Mouse (Mus musculus): ENCODE results near the gene Rho. TPM values are rescaled to one million over a fixed set of nuclear protein-coding genes. Genes with fewer than 3 reads are reported as not detected.

Rho gene
- polyA plus RNA-seq (2014; fragmentation: Nextera tagmentation; extraction: Ambion mirVana): 0.08 TPM in 1 of 2 replicates, not detected in the other

DNA sequence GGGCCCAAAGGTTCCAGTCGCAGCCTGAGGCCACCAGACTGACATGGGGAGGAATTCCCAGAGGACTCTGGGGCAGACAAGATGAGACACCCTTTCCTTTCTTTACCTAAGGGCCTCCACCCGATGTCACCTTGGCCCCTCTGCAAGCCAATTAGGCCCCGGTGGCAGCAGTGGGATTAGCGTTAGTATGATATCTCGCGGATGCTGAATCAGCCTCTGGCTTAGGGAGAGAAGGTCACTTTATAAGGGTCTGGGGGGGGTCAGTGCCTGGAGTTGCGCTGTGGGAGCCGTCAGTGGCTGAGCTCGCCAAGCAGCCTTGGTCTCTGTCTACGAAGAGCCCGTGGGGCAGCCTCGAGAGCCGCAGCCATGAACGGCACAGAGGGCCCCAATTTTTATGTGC is at the start of gene Rho:
Gene Rho (plus strand): TSS at position 110 of the 400 bp plus-strand sequence.
- no peak for ATAC-seq (ENCODE audit: low FRiP score)
- WGBS: 89% methylated on average over 14 of the region's 14 CpGs

DNA sequence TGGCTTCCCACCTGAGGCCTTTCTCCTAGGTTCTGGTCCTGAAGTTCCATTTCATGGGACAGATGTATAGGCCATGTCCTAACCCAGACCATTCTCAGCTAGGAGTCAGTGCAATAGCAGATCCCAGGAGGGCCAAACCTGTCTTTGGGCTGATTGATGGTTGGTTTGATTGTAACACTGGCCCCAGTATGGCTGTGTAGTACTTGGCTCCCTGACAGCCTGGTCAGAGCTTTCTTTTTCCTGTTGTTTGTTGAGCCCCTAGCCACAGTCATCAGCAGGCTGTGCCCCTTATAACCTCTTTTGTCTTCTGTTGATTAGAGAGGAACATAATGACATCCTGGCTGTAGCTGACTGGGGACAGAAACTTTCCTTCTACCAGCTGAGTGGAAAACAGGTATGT is 47.5 kb upstream of the Rho start:
- DNase-seq (ENCODE audit: low spot score, missing footprints): no peak
- Histone ChIP-seq H3K4me3 (ENCODE audit: low read depth, low read length) (no peak overlapping the region), H3K4me1 (ENCODE audit: control insufficient read depth, insufficient read depth, low read length) (no peaks in the 10 kb centered on the region), H3K36me3 (ENCODE audit: control insufficient read depth, insufficient read depth, low read length) (peaks cover 7% of the 10 kb centered on the region; the same call in 1 of the 2 replicates), H3K27me3 (ENCODE audit: control insufficient read depth, insufficient read depth, low read length) (no peaks in the 10 kb centered on the region), H3K9ac (ENCODE audit: low read length) (no peak overlapping the region), H3K9me3 (ENCODE audit: control insufficient read depth, low read length) (peaks cover 2% of the 10 kb centered on the region; the same call in 1 of the 2 replicates), H3K4me2 (no peak overlapping the region), H3K27ac (ENCODE audit: low read depth, low read length) (no peak overlapping the region)
- ATAC-seq (ENCODE audit: low FRiP score): no peak

More for the DNA sequence above, at the start of gene Rho:
- no peak for DNase-seq (ENCODE audit: low spot score, missing footprints)
- Histone ChIP-seq H3K4me1 (ENCODE audit: control insufficient read depth, insufficient read depth, low read length) (no peaks in the 10 kb centered on the region), H3K9ac (ENCODE audit: low read length) (no peak within 1 kb of the TSS), H3K27me3 (ENCODE audit: control insufficient read depth, insufficient read depth, low read length) (no peaks in the 10 kb centered on the region), H3K9me3 (ENCODE audit: control insufficient read depth, low read length) (no peaks in the 10 kb centered on the region), H3K4me2 (no peak within 1 kb of the TSS), H3K27ac (ENCODE audit: low read depth, low read length) (no peak within 1 kb of the TSS), H3K4me3 (ENCODE audit: low read depth, low read length) (no peak within 1 kb of the TSS), H3K36me3 (ENCODE audit: control insufficient read depth, insufficient read depth, low read length) (no peaks in the 10 kb centered on the region)

DNA sequence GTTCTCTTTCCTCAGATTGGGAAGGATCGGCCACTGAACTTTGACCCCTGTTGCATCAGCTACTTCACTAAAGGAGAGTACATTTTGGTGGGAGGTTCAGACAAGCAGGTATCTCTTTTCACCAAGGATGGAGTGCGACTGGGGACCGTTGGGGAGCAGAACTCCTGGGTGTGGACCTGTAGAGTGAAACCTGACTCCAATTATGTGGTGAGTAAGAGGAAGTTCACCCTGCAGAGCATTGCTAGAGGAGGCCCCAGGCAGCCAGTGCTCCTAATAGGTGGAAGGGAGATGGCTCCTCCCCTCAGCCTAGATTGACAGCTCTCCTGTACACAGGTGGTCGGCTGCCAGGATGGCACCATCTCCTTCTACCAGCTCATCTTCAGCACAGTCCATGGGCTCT is 44.7 kb upstream of the Rho start:
- Histone ChIP-seq H3K9me3 (ENCODE audit: control insufficient read depth, low read length) (peaks cover 2% of the 10 kb centered on the region; the same call in 1 of the 2 replicates), H3K4me3 (ENCODE audit: low read depth, low read length) (no peak overlapping the region), H3K27me3 (ENCODE audit: control insufficient read depth, insufficient read depth, low read length) (no peaks in the 10 kb centered on the region), H3K27ac (ENCODE audit: low read depth, low read length) (no peak overlapping the region), H3K9ac (ENCODE audit: low read length) (no peak overlapping the region), H3K36me3 (ENCODE audit: control insufficient read depth, insufficient read depth, low read length) (peaks cover 8% of the 10 kb centered on the region; the same call in 1 of the 2 replicates), H3K4me2 (no peak overlapping the region), H3K4me1 (ENCODE audit: control insufficient read depth, insufficient read depth, low read length) (peaks cover 5% of the 10 kb centered on the region; the same call in 1 of the 2 replicates)
- DNase-seq (ENCODE audit: low spot score, missing footprints): no peak
- 82% methylated on average over 4 of the region's 4 CpGs for WGBS
- ATAC-seq (ENCODE audit: low FRiP score): no peak

- DNase-seq (ENCODE audit: low spot score, missing footprints) (peak; percentile 59), ATAC-seq (ENCODE audit: low FRiP score) (no peak)
- H3K36me3 ChIP-seq (ENCODE audit: control insufficient read depth, insufficient read depth, low read length): peaks cover 12% of the 10 kb centered on the region; the same call in 1 of the 2 replicates
- no peak overlapping the region for H3K9ac ChIP-seq (ENCODE audit: low read length)
- no peaks in the 10 kb centered on the region for H3K27me3 ChIP-seq (ENCODE audit: control insufficient read depth, insufficient read depth, low read length)
- 99% methylated on average over 3 of the region's 3 CpGs for WGBS
- H3K27ac ChIP-seq (ENCODE audit: low read depth, low read length): no peak overlapping the region
- H3K4me3 ChIP-seq (ENCODE audit: low read depth, low read length): no peak overlapping the region
- H3K9me3 ChIP-seq (ENCODE audit: control insufficient read depth, low read length): peaks cover 2% of the 10 kb centered on the region; the same call in 1 of the 2 replicates
- peaks cover 7% of the 10 kb centered on the region; the same call in 1 of the 2 replicates for H3K4me1 ChIP-seq (ENCODE audit: control insufficient read depth, insufficient read depth, low read length)
- no peak overlapping the region for H3K4me2 ChIP-seq
Observed at GRCm38 (mm10) chr6:115888296-115888695, 43.3 kb upstream of the Rho start.

- ATAC-seq (ENCODE audit: low FRiP score): no peak
- Histone ChIP-seq H3K4me3 (ENCODE audit: low read depth, low read length) (no peak overlapping the region), H3K27ac (ENCODE audit: low read depth, low read length) (no peak overlapping the region), H3K36me3 (ENCODE audit: control insufficient read depth, insufficient read depth, low read length) (peaks cover 12% of the 10 kb centered on the region; the same call in 1 of the 2 replicates), H3K27me3 (ENCODE audit: control insufficient read depth, insufficient read depth, low read length) (no peaks in the 10 kb centered on the region), H3K9ac (ENCODE audit: low read length) (no peak overlapping the region), H3K4me2 (no peak overlapping the region), H3K9me3 (ENCODE audit: control insufficient read depth, low read length) (peaks cover 2% of the 10 kb centered on the region; the same call in 1 of the 2 replicates), H3K4me1 (ENCODE audit: control insufficient read depth, insufficient read depth, low read length) (peaks cover 7% of the 10 kb centered on the region; the same call in 1 of the 2 replicates)
- peak; percentile 81 for DNase-seq (ENCODE audit: low spot score, missing footprints)
- WGBS: 86% methylated on average over 8 of the region's 8 CpGs
Observed at GRCm38 (mm10) chr6:115890601-115891000, 40.9 kb upstream of the Rho start.

DNA sequence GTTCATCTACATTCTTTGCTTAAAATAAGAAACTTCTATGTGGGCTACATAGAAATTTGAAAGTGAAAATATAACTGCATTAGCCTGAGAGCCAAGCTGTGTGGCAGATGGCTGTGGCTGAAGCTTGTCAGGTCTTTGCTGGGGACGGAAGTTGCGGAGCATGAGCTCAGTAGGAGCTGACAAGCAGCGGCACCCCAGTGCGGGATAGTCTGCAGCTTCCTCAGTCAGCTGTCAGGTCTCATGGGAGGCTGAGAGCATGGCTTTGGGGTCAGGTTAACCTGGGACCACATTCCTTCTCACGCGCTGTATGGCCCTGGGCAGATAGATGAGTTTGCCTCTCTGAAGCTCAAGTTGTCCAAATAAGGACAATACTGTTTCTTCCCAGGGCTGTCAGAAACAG is 40.5 kb upstream of the Rho start:
- H3K27me3 ChIP-seq (ENCODE audit: control insufficient read depth, insufficient read depth, low read length): no peaks in the 10 kb centered on the region
- peaks cover 12% of the 10 kb centered on the region; the same call in 1 of the 2 replicates for H3K36me3 ChIP-seq (ENCODE audit: control insufficient read depth, insufficient read depth, low read length)
- H3K27ac ChIP-seq (ENCODE audit: low read depth, low read length): no peak overlapping the region
- DNase-seq (ENCODE audit: low spot score, missing footprints) (peak; percentile 44), ATAC-seq (ENCODE audit: low FRiP score) (peak; percentile 48)
- H3K9me3 ChIP-seq (ENCODE audit: control insufficient read depth, low read length): peaks cover 2% of the 10 kb centered on the region; the same call in 1 of the 2 replicates
- no peak overlapping the region for H3K4me2 ChIP-seq
- no peak overlapping the region for H3K4me3 ChIP-seq (ENCODE audit: low read depth, low read length)
- peaks cover 7% of the 10 kb centered on the region; the same call in 1 of the 2 replicates for H3K4me1 ChIP-seq (ENCODE audit: control insufficient read depth, insufficient read depth, low read length)
- no peak overlapping the region for H3K9ac ChIP-seq (ENCODE audit: low read length)
- WGBS: 79% methylated on average over 6 of the region's 6 CpGs

DNA sequence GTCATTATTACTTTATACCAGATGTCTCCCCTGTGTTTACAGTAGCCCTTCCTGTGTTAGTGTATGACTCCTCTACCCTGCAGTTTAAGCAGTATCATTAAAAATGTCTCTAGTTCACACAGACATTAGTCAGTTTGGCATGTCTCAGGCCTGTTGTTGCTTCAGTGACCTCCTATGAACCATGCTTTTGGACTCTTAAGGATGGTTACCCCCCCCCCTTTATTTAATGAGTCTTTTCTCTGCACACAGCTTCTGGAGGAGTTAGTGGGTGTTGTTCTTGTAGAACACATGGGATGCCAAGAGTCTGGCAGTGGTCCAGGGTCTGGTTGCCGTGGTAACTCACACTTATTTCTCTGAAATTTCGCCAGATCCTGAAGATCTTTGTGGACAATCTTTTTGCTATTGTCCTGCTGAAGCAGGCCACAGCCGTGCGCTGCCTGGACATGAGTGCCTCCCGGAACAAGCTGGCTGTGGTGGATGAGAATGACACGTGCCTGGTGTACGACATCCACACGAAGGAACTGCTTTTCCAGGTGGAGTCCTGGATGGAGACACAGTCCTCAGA is 40.0 kb upstream of the Rho start:
- Histone ChIP-seq H3K36me3 (ENCODE audit: control insufficient read depth, insufficient read depth, low read length) (peaks cover 12% of the 10 kb centered on the region; the same call in 1 of the 2 replicates), H3K4me2 (no peak overlapping the region), H3K9me3 (ENCODE audit: control insufficient read depth, low read length) (peaks cover 2% of the 10 kb centered on the region; the same call in 1 of the 2 replicates), H3K9ac (ENCODE audit: low read length) (no peak overlapping the region), H3K4me3 (ENCODE audit: low read depth, low read length) (no peak overlapping the region), H3K27me3 (ENCODE audit: control insufficient read depth, insufficient read depth, low read length) (no peaks in the 10 kb centered on the region), H3K27ac (ENCODE audit: low read depth, low read length) (no peak overlapping the region), H3K4me1 (ENCODE audit: control insufficient read depth, insufficient read depth, low read length) (peaks cover 7% of the 10 kb centered on the region; the same call in 1 of the 2 replicates)
- WGBS: 47% methylated on average over 8 of the region's 8 CpGs
- peak; percentile 63; the same call in 1 of the 2 replicates for ATAC-seq (ENCODE audit: low FRiP score)
- DNase-seq (ENCODE audit: low spot score, missing footprints): peak; percentile 80

DNA sequence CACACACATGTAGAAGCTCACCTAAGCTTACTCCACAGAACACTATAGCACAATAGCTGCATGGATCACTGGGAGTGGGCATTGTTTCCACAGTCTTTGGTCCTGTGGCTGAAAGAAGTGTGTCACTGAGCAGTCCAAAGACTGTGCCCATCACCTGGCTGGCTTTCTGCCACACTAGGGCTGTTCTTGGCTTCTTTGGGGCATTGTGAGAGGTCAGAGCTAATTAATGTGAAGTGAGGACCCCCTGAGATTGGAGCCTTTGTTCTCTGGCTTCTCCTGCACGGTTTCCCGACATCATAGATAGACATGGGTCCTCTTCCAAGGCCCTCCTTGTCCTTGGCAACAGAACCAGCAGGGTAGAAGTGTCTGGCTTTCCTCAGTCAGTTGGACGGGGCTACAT is 39.2 kb upstream of the Rho start:
- ATAC-seq (ENCODE audit: low FRiP score) (no peak), DNase-seq (ENCODE audit: low spot score, missing footprints) (peak; percentile 65)
- H3K27me3 ChIP-seq (ENCODE audit: control insufficient read depth, insufficient read depth, low read length): no peaks in the 10 kb centered on the region
- no peak overlapping the region for H3K9ac ChIP-seq (ENCODE audit: low read length)
- H3K4me3 ChIP-seq (ENCODE audit: low read depth, low read length): no peak overlapping the region
- H3K27ac ChIP-seq (ENCODE audit: low read depth, low read length): no peak overlapping the region
- H3K4me1 ChIP-seq (ENCODE audit: control insufficient read depth, insufficient read depth, low read length): peaks cover 7% of the 10 kb centered on the region; the same call in 1 of the 2 replicates
- peaks cover 2% of the 10 kb centered on the region; the same call in 1 of the 2 replicates for H3K9me3 ChIP-seq (ENCODE audit: control insufficient read depth, low read length)
- 83% methylated on average over 3 of the region's 3 CpGs for WGBS
- H3K4me2 ChIP-seq: no peak overlapping the region
- H3K36me3 ChIP-seq (ENCODE audit: control insufficient read depth, insufficient read depth, low read length): peaks cover 12% of the 10 kb centered on the region; the same call in 1 of the 2 replicates

GRCm38 (mm10) chr6:115896346-115896745 is 35.2 kb upstream of the Rho start:
- H3K9me3 ChIP-seq (ENCODE audit: control insufficient read depth, low read length): no peaks in the 10 kb centered on the region
- DNase-seq (ENCODE audit: low spot score, missing footprints) (no peak), ATAC-seq (ENCODE audit: low FRiP score) (no peak)
- no peak overlapping the region for H3K4me2 ChIP-seq
- H3K36me3 ChIP-seq (ENCODE audit: control insufficient read depth, insufficient read depth, low read length): peaks cover 5% of the 10 kb centered on the region; the same call in 1 of the 2 replicates
- no peak overlapping the region for H3K27ac ChIP-seq (ENCODE audit: low read depth, low read length)
- 86% methylated on average over 1 of the region's 1 CpGs for WGBS
- H3K27me3 ChIP-seq (ENCODE audit: control insufficient read depth, insufficient read depth, low read length): no peaks in the 10 kb centered on the region
- no peak overlapping the region for H3K9ac ChIP-seq (ENCODE audit: low read length)
- peaks cover 7% of the 10 kb centered on the region; the same call in 1 of the 2 replicates for H3K4me1 ChIP-seq (ENCODE audit: control insufficient read depth, insufficient read depth, low read length)
- no peak overlapping the region for H3K4me3 ChIP-seq (ENCODE audit: low read depth, low read length)
